Mouse (Mus musculus) ovary, postnatal 36 days (tissue): ENCODE measurements around the gene Ankle2.

Experiments
- DNase-seq: peaks from one replicate; pipeline ENCODE4 v3.0.0; 2022; ENCODE audit warnings: low spot score, mixed read lengths

The Ankle2 gene

DNA sequence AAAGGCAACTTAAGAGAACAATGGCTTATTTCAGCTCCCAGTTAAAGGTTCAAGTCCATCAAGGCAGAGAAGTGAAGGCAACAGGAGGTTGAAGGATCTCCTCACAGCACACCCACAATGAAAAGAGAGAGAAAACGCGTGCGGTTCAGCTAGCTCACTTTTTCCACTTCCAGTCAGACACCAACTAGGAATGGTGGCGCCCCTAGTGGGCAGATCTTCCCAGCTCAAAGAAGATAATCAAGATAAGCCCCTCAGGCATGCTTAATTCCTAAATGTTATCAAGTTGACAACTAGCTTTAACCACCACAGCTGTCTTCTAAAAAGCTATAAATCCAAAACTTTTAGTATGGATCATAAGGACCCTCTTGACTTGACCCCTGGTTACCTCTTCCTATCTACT, 53.7 kb downstream of the Ankle2 start:
- peak; percentile 28 for DNase-seq

DNA sequence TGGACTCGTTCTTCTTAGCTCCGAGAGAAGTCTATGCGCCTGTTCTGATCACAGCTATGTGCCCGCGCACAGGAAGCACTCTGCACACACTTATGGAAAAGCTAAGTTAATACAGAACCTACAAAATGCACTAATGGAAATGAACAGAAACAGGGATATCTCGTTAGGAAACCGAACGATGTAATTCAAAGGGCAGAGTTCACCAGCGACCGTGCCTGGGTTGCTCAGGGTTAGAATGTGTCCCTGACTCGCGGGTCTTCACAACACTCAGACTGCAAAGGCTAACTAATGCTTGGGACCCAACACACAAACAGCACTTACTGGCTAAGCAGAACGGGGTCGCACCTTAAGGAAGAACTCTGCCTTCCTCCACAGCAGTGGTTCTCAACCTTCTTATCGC, 54.4 kb downstream of the Ankle2 start:
- DNase-seq, result no peak

DNA sequence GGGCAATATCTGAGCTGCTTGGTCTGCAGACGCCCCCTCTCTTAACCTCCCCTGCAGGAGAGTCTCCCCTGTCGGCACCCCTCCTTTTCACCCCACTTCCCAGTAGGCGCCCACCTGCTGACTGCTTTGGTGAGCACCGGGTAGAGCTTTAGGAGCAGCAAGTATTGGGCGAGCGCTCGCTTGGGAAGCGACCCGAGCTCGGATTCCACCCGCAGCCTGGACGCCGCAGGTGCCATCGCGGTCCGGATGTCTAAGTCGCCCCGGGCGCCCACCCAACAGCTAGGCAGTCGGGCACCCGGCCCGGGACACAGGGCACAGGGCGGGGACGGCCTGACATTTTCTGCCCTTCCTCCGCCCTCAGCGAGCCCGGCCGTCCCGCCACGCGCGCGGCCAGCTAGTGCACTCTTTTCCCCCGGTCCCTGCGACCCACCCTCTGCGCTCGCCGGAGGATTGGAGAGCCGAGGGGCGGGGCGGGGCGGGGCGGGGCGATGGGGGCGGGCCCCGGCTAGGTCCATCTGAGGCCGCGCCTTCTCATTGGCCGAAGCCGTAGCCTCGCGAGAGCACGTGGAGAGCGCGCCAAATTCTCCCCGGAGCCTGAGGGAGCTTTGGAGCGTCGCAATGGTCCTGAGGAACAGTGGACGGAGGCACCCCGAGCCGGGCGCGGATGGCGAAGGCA, 55.1 kb downstream of the Ankle2 start, which contains the start of the genes Pxmp2 and Pole:
TSS of gene Pxmp2 (minus strand) at position 417 of the 676 bp plus-strand sequence.
TSS of gene Pole (plus strand) at position 537 of the 676 bp plus-strand sequence.
- DNase-seq, result peak; percentile 89

DNA sequence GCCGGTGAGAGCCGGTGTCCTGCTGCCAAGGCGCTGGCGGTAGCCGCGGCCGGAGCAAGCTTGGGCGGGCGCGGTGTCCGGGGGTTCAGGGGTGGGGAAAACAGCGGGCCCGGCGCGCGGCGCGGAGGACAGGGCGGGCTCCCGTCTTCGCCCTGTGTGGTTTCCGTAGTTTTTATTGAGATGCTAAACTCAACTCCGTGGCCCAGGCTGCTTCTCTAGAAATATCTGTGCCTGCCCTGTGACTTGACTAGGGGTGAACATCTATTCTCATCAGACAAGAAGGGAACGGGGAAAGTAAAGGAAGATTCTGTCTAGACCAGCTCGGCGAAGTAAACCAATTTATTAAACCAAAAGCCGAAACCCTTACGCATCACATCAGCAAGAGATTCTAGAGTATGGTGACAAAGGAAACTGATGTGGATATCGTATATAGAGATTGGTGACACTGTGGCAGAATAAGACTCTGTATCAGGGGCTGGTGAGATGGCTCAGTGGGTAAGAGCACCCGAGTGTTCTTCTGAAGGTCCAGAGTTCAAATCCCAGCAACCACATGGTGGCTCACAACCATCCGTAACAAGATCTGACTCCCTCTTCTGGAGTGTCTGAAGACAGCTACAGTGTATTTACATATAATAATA, 55.8 kb downstream of the Ankle2 start:
- no peak for DNase-seq

DNA sequence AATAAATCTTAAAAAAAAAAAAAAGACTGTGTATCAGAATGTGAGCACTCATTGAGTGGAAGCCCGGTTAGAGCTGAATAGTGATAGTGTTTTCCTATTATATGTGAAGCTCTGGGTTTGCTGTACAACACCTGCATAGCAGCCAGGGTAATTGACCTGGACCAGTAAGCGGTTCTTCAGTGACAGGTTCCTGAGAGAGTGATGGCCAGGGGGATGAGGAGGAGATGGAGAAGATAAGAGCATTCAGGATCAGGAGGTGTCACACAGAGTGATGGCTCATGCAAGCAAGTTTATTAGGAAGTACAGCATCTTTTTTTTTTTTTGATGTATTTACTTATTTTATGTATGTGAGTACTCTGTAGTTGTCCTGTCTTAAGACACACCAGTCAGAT, 56.3 kb downstream of the Ankle2 start:
- DNase-seq, result no peak

DNA sequence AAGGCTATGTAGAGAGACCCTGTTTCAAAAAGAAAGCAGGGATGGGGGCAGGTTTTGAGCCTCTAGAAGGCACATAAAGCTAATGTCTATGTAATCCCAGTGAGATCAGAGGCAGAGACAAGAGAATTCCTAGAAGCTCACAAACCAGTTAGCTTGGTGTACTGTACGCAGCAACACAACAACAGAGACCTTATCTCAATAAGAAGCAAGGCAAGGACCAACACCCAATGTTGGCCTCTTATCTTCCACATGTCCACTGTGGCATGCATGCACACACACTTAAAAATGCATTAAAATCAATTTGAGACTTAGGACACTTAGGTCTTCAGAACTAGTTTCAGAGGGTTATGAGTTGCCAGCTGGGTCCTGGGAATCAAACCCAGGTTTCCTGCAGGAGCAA, 60.8 kb downstream of the Ankle2 start:
- no peak for DNase-seq

DNA sequence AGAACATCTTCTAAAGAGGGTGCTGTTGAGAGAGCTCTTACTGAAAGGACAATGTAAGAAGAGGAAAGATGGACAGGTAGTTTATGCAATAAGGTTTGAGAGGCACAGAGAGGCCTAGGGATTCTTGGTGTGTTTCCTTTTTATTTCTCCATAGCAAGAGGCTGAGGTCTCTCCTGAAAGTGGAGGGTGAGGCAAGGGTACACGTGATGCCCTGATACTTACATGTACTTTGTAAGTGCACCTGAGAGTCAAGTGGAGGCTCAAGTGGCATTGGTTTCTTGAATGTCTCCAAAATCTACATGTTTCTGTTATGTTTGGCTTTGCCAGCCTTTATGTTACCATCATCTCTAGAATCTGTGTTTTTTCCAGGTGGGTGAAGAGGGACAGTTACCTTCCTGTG, 65.8 kb downstream of the Ankle2 start:
- DNase-seq, result no peak

DNA sequence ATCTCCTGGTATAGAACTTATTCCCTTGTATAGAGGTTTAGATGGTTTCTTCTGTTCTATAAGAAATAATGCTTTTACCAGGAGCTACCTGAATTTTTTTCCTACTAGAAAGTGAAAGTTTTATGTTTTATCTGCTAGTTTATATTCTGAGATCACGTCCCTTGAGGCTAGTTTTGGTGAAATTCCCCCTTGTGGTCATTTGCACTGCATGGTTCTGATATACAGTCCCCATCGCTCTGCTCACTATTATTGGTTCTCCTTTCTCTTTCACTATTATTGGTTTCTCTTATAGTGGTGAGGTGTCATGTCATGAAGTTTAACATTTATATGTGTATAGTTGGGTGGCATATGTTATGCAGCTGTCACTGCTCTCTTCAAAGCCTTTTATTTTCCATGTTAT, 69.8 kb downstream of the Ankle2 start:
- DNase-seq, result no peak
